Mouse (Mus musculus) stomach, embryonic 16.5 days (tissue): ENCODE measurements around the gene Sesn1. TPM values are rescaled to one million over a fixed set of nuclear protein-coding genes. Genes with fewer than 3 reads are reported as not detected.

Experiments
- ATAC-seq: fragments of 200-750 bp; cut with Nextera tagmentation; 2 replicates; pipeline ENCODE4 v1.8.0; 2017; ENCODE audit warnings: moderate number of reproducible peaks, moderate TSS enrichment; ENCODE audit not compliant: insufficient read depth, low FRiP score
- H3K27ac ChIP-seq: fragments of 300-500 bp; sonication (generic); 2 replicates; pipeline ENCODE4 v1.5.1; 2014; ENCODE audit warnings: low read length
- H3K27me3 ChIP-seq: fragments of 300-500 bp; sonication (generic); 2 replicates; pipeline ENCODE4 v1.6.1; 2014; ENCODE audit warnings: low read length, control low read depth, mixed read lengths; ENCODE audit not compliant: control insufficient read depth, insufficient read depth
- H3K36me3 ChIP-seq: fragments of 300-500 bp; sonication (generic); 2 replicates; pipeline ENCODE4 v1.6.1; 2014; ENCODE audit warnings: low read length; ENCODE audit not compliant: control insufficient read depth, insufficient read depth
- H3K4me1 ChIP-seq: fragments of 300-500 bp; sonication (generic); 2 replicates; pipeline ENCODE4 v1.6.1; 2014; ENCODE audit warnings: low read length, control low read depth, mixed read lengths; ENCODE audit not compliant: control insufficient read depth, insufficient read depth
- H3K4me2 ChIP-seq: fragments of 300-500 bp; sonication (generic); 2 replicates; pipeline ENCODE4 v1.6.1; 2014; ENCODE audit warnings: low read depth, low read length, mixed read lengths
- H3K4me3 ChIP-seq: fragments of 300-500 bp; sonication (generic); replicated peaks from 2 replicates; pipeline ENCODE4 v1.5.1; 2014; ENCODE audit warnings: mild to moderate bottlenecking, low read length
- H3K9ac ChIP-seq: fragments of 300-500 bp; sonication (generic); 2 replicates; pipeline ENCODE4 v1.6.1; 2014; ENCODE audit warnings: low read length
- H3K9me3 ChIP-seq: fragments of 300-500 bp; sonication (generic); replicated peaks from 2 replicates; pipeline ENCODE4 v1.6.1; 2016; ENCODE audit warnings: low read length, control low read depth; ENCODE audit not compliant: control insufficient read depth
- WGBS: fragments of 180-500 bp; shearing (Covaris S2); extraction: QIAGEN DNeasy Blood & Tissue Kit; methylation state at CpG from one replicate; pipeline ENCODE4 v1.1.7; 2014; 5-methylcytosine and 5-hydroxymethylcytosine counted together
- polyA plus RNA-seq: library from polyadenylated mRNA; unstranded; fragments of >200 nt; fragmentation: Nextera tagmentation; extraction: Ambion mirVana; gene quantifications from 2 replicates; pipeline ENCODE4 v1.2.1, GENCODE M21; 2015

The Sesn1 gene
- polyA plus RNA-seq, 1 experiment from 2014 or later: 34.2 TPM

- WGBS: 84% methylated on average over 3 of the region's 3 CpGs
- no peak for ATAC-seq
- no peaks in the 10 kb centered on the region for H3K27me3 ChIP-seq
- no peaks in the 10 kb centered on the region for H3K4me1 ChIP-seq
- H3K4me2 ChIP-seq: no peak overlapping the region
- H3K36me3 ChIP-seq: peaks cover 24% of the 10 kb centered on the region
- H3K4me3 ChIP-seq: no peak overlapping the region
- no peak overlapping the region for H3K27ac ChIP-seq
- peaks cover 10% of the 10 kb centered on the region for H3K9me3 ChIP-seq
- H3K9ac ChIP-seq: no peak overlapping the region
Measured at GRCm38 (mm10) chr10:41804711-41805110, 5.0 kb upstream of the Sesn1 start.

GRCm38 (mm10) chr10:41805729-41806355 lies 3.9 kb upstream of the Sesn1 start:
- Histone ChIP-seq H3K9me3 (peaks cover 9% of the 10 kb centered on the region), H3K27me3 (no peaks in the 10 kb centered on the region), H3K27ac (no peak overlapping the region), H3K9ac (no peak overlapping the region), H3K4me1 (no peaks in the 10 kb centered on the region), H3K4me2 (no peak overlapping the region), H3K36me3 (peaks cover 16% of the 10 kb centered on the region), H3K4me3 (no peak overlapping the region)
- 76% methylated on average over 2 of the region's 2 CpGs for WGBS
- ATAC-seq: no peak

GRCm38 (mm10) chr10:41809080-41809770 lies 510 bp upstream of the Sesn1 start:
- Histone ChIP-seq H3K27me3 (no peaks in the 10 kb centered on the region), H3K36me3 (no peaks in the 10 kb centered on the region), H3K9ac (peak overlapping the region; percentile 85), H3K9me3 (no peaks in the 10 kb centered on the region), H3K27ac (peak overlapping the region; percentile 97), H3K4me2 (peak overlapping the region; percentile 83), H3K4me3 (peak overlapping the region; percentile 67), H3K4me1 (peaks cover 14% of the 10 kb centered on the region)
- 2% methylated on average over 25 of the region's 25 CpGs for WGBS
- peak; percentile 77 for ATAC-seq

GRCm38 (mm10) chr10:41810564-41811455 lies 1.1 kb downstream of the Sesn1 start:
- Histone ChIP-seq H3K27me3 (no peaks in the 10 kb centered on the region), H3K4me3 (peak overlapping the region; percentile 67), H3K9me3 (no peaks in the 10 kb centered on the region), H3K4me2 (peak overlapping the region; percentile 83), H3K27ac (peak overlapping the region; percentile 97), H3K36me3 (no peaks in the 10 kb centered on the region), H3K9ac (peak overlapping the region; percentile 85), H3K4me1 (peaks cover 14% of the 10 kb centered on the region)
- no peak for ATAC-seq
- under 1% methylated on average over 36 of the region's 36 CpGs for WGBS

GRCm38 (mm10) chr10:41812566-41812965 lies 2.8 kb downstream of the Sesn1 start:
- Histone ChIP-seq H3K9me3 (no peaks in the 10 kb centered on the region), H3K9ac (0 out of 2 replicates have a peak overlapping the region, but pooled peaks have one; percentile 32), H3K4me2 (peak overlapping the region; percentile 51), H3K27ac (no peak overlapping the region), H3K4me1 (peaks cover 14% of the 10 kb centered on the region), H3K27me3 (no peaks in the 10 kb centered on the region), H3K36me3 (no peaks in the 10 kb centered on the region), H3K4me3 (peak overlapping the region; percentile 38)
- 71% methylated on average over 6 of the region's 6 CpGs for WGBS
- ATAC-seq: no peak

- 80% methylated on average over 6 of the region's 6 CpGs for WGBS
Measured at GRCm38 (mm10) chr10:41814305-41814853, 4.6 kb downstream of the Sesn1 start.

GRCm38 (mm10) chr10:41816516-41816915 lies 6.8 kb downstream of the Sesn1 start:
- WGBS: 85% methylated on average over 5 of the region's 5 CpGs
- Histone ChIP-seq H3K9me3 (no peaks in the 10 kb centered on the region), H3K4me1 (peaks cover 14% of the 10 kb centered on the region), H3K27me3 (no peaks in the 10 kb centered on the region), H3K9ac (no peak overlapping the region), H3K27ac (no peak overlapping the region), H3K4me2 (no peak overlapping the region), H3K4me3 (no peak overlapping the region), H3K36me3 (no peaks in the 10 kb centered on the region)
- no peak for ATAC-seq

More at GRCm38 (mm10) chr10:41814305-41814853, 4.6 kb downstream of the Sesn1 start:
- no peak for ATAC-seq
- H3K27me3 ChIP-seq: no peaks in the 10 kb centered on the region
- no peak overlapping the region for H3K4me2 ChIP-seq
- H3K36me3 ChIP-seq: no peaks in the 10 kb centered on the region
- H3K9ac ChIP-seq: peak overlapping the region; percentile 7; the same call in 1 of the 2 replicates
- H3K4me3 ChIP-seq: no peak overlapping the region
- peaks cover 14% of the 10 kb centered on the region for H3K4me1 ChIP-seq
- no peak overlapping the region for H3K27ac ChIP-seq
- H3K9me3 ChIP-seq: no peaks in the 10 kb centered on the region

- no peak overlapping the region for H3K27ac ChIP-seq
Measured at GRCm38 (mm10) chr10:41818036-41818732, 8.4 kb downstream of the Sesn1 start.

More at GRCm38 (mm10) chr10:41818036-41818732, 8.4 kb downstream of the Sesn1 start:
- Histone ChIP-seq H3K4me3 (no peak overlapping the region), H3K4me1 (peaks cover 6% of the 10 kb centered on the region; the same call in 1 of the 2 replicates), H3K9ac (no peak overlapping the region), H3K9me3 (no peaks in the 10 kb centered on the region), H3K27me3 (no peaks in the 10 kb centered on the region), H3K4me2 (no peak overlapping the region), H3K36me3 (no peaks in the 10 kb centered on the region)
- 87% methylated on average over 8 of the region's 8 CpGs for WGBS
- no peak for ATAC-seq
